7 mouse cellular contexts compared by ENCODE assay signal in genomic region chr6:47919646-47920446, GRCm38 (mm10). TPM values are rescaled to one million over a fixed set of nuclear protein-coding genes. Genes with fewer than 3 reads are reported as not detected.
DNase-seq lines count a peak whose midpoint lies in the region; ATAC-seq and TF ChIP-seq lines count a peak whose summit lies in the region.

No protein-coding gene starts in this region.

- ATAC-seq in lung, postnatal 0 days, result no peak
- ATAC-seq in liver, embryonic 11.5 days (replicated peaks; ENCODE audit: low FRiP score), result peak; percentile 10; the same call in 1 of the 2 replicates
- ATAC-seq in stomach, embryonic 16.5 days (ENCODE audit: insufficient read depth, low FRiP score), result peak; percentile 45

- peak overlapping the region; percentile 45 for H3K4me2 ChIP-seq in lung, postnatal 0 days (replicated peaks; ENCODE audit: low read depth, low read length)
- H3K4me2 ChIP-seq in liver, embryonic 11.5 days, result peak overlapping the region; percentile 92
- peak overlapping the region; percentile 56 for H3K4me2 ChIP-seq in stomach, embryonic 16.5 days (ENCODE audit: low read depth, low read length)

- H3K27me3 ChIP-seq in lung, postnatal 0 days (replicated peaks; ENCODE audit: insufficient read depth, low read length), result no peaks in the 10 kb centered on the region
- no peaks in the 10 kb centered on the region for H3K27me3 ChIP-seq in forebrain, embryonic 10.5 days (ENCODE audit: poor library complexity, severe bottlenecking)
- H3K27me3 ChIP-seq in liver, embryonic 11.5 days (replicated peaks; ENCODE audit: control insufficient read depth, insufficient read depth, low read length), result no peaks in the 10 kb centered on the region
- no peaks in the 10 kb centered on the region for H3K27me3 ChIP-seq in stomach, embryonic 16.5 days (ENCODE audit: control insufficient read depth, insufficient read depth, low read length)

- H3K4me3 ChIP-seq in lung, postnatal 0 days (ENCODE audit: low read depth, low read length), result peak overlapping the region; percentile 83
- H3K4me3 ChIP-seq in forebrain, embryonic 10.5 days, result peak overlapping the region; percentile 86
- H3K4me3 ChIP-seq in liver, embryonic 11.5 days (ENCODE audit: low read depth, low read length), result peak overlapping the region; percentile 75
- peak overlapping the region; percentile 86 for H3K4me3 ChIP-seq in stomach, embryonic 16.5 days (replicated peaks; ENCODE audit: low read length)

- H3K4me1 ChIP-seq in lung, postnatal 0 days (ENCODE audit: insufficient read depth, low read depth, low read length), result peaks cover 7% of the 10 kb centered on the region; the same call in 1 of the 2 replicates
- peaks cover 19% of the 10 kb centered on the region for H3K4me1 ChIP-seq in forebrain, embryonic 10.5 days
- H3K4me1 ChIP-seq in liver, embryonic 11.5 days (replicated peaks; ENCODE audit: control insufficient read depth, insufficient read depth, low read length), result peaks cover 17% of the 10 kb centered on the region
- H3K4me1 ChIP-seq in stomach, embryonic 16.5 days (ENCODE audit: control insufficient read depth, insufficient read depth, low read length), result peaks cover 12% of the 10 kb centered on the region

- no peaks in the 10 kb centered on the region for H3K9me3 ChIP-seq in lung, postnatal 0 days (ENCODE audit: low read length)
- H3K9me3 ChIP-seq in forebrain, embryonic 10.5 days, result no peaks in the 10 kb centered on the region
- no peaks in the 10 kb centered on the region for H3K9me3 ChIP-seq in liver, embryonic 11.5 days (ENCODE audit: control insufficient read depth, low read length)
- no peaks in the 10 kb centered on the region for H3K9me3 ChIP-seq in stomach, embryonic 16.5 days (replicated peaks; ENCODE audit: control insufficient read depth, low read length)

- TF ChIP-seq CTCF in lung, postnatal 0 days (IDR thresholded peaks at IDR 0.05), result no peak

- no peaks in the 10 kb centered on the region for H3K36me3 ChIP-seq in lung, postnatal 0 days (ENCODE audit: insufficient read depth, low read length)
- peaks cover 2% of the 10 kb centered on the region; the same call in 1 of the 2 replicates for H3K36me3 ChIP-seq in forebrain, embryonic 10.5 days (replicated peaks)
- H3K36me3 ChIP-seq in liver, embryonic 11.5 days (ENCODE audit: control insufficient read depth, insufficient read depth, low read length), result no peaks in the 10 kb centered on the region
- H3K36me3 ChIP-seq in stomach, embryonic 16.5 days (ENCODE audit: control insufficient read depth, insufficient read depth, low read length), result no peaks in the 10 kb centered on the region

- DNase-seq in lung, postnatal 0 days (ENCODE audit: low spot score), result no peak
- no peak for DNase-seq in lung, adult 18-20 months
- no peak for DNase-seq in forebrain, embryonic 10.5 days (ENCODE audit: extremely low spot score, low spot score)
- no peak for DNase-seq in liver, embryonic 11.5 days (ENCODE audit: low spot score)
- no peak for DNase-seq in adrenal gland, postnatal 10 days
- DNase-seq in natural killer cell, adult 2 months (ENCODE audit: low spot score in 2 of 2), result no peak

- TF ChIP-seq EP300 in lung, postnatal 0 days (IDR thresholded peaks at IDR 0.05), result no peak

- peak overlapping the region; percentile 98 for H3K27ac ChIP-seq in lung, postnatal 0 days (ENCODE audit: low read length)
- H3K27ac ChIP-seq in forebrain, embryonic 10.5 days, result peak overlapping the region; percentile 96
- peak overlapping the region; percentile 97 for H3K27ac ChIP-seq in liver, embryonic 11.5 days (ENCODE audit: low read depth, low read length)
- peak overlapping the region; percentile 98 for H3K27ac ChIP-seq in stomach, embryonic 16.5 days (ENCODE audit: low read length)

- 28% methylated on average over 11 of the region's 11 CpGs for WGBS in lung, postnatal 0 days
- 29% methylated on average over 11 of the region's 11 CpGs for WGBS in forebrain, embryonic 10.5 days
- 28% methylated on average over 11 of the region's 11 CpGs for WGBS in liver, embryonic 11.5 days
- WGBS in stomach, embryonic 16.5 days, result 29% methylated on average over 11 of the region's 11 CpGs

- H3K9ac ChIP-seq in lung, postnatal 0 days (replicated peaks; ENCODE audit: low read depth), result no peak overlapping the region
- H3K9ac ChIP-seq in liver, embryonic 11.5 days (ENCODE audit: low read depth, low read length), result peak overlapping the region; percentile 93
- H3K9ac ChIP-seq in stomach, embryonic 16.5 days (ENCODE audit: low read length), result peak overlapping the region; percentile 91

RNA-seq across cellular contexts. Expression of gene Zfp212, which starts 0.4 kb away (rescaled TPM):
- polyA plus RNA-seq in lung, postnatal 0 days (2015; fragmentation: Nextera tagmentation; extraction: Ambion mirVana), result 15.2 and 16.7 TPM in 2 replicates
- 19.6 and 20.2 TPM in 2 replicates for polyA plus RNA-seq in forebrain, embryonic 10.5 days (2016; fragmentation: Nextera tagmentation; extraction: Ambion mirVana)
- polyA plus RNA-seq in liver, embryonic 11.5 days (2014; fragmentation: Nextera tagmentation; extraction: Ambion mirVana), result 9.5 and 9.8 TPM in 2 replicates
- polyA plus RNA-seq in stomach, embryonic 16.5 days (2015; fragmentation: Nextera tagmentation; extraction: Ambion mirVana), result 13.7 and 14.0 TPM in 2 replicates
- 10 to 100 TPM; 14.0 to 17.7 TPM for total RNA-seq in adrenal gland, postnatal 10 days (2021)

RNA-seq across cellular contexts. Expression of gene Zfp956, which starts 33.3 kb away (rescaled TPM):
- polyA plus RNA-seq in lung, postnatal 0 days (2015; fragmentation: Nextera tagmentation; extraction: Ambion mirVana), result 4.7 and 5.3 TPM in 2 replicates
- polyA plus RNA-seq in forebrain, embryonic 10.5 days (2016; fragmentation: Nextera tagmentation; extraction: Ambion mirVana), result 8.0 and 8.5 TPM in 2 replicates
- 6.0 and 9.4 TPM in 2 replicates for polyA plus RNA-seq in liver, embryonic 11.5 days (2014; fragmentation: Nextera tagmentation; extraction: Ambion mirVana)
- 9.0 and 9.2 TPM in 2 replicates for polyA plus RNA-seq in stomach, embryonic 16.5 days (2015; fragmentation: Nextera tagmentation; extraction: Ambion mirVana)
- total RNA-seq in adrenal gland, postnatal 10 days (2021), result 10 to 100 TPM in 1 of 2 experiments, 1 to 10 TPM in 1; 6.5 to 10.3 TPM

RNA-seq across cellular contexts. Expression of gene Zfp282, which starts 42.8 kb away (rescaled TPM):
- polyA plus RNA-seq in lung, postnatal 0 days (2015; fragmentation: Nextera tagmentation; extraction: Ambion mirVana), result 9.0 and 9.6 TPM in 2 replicates
- 14.7 and 15.0 TPM in 2 replicates for polyA plus RNA-seq in forebrain, embryonic 10.5 days (2016; fragmentation: Nextera tagmentation; extraction: Ambion mirVana)
- polyA plus RNA-seq in liver, embryonic 11.5 days (2014; fragmentation: Nextera tagmentation; extraction: Ambion mirVana), result 8.3 and 8.8 TPM in 2 replicates
- polyA plus RNA-seq in stomach, embryonic 16.5 days (2015; fragmentation: Nextera tagmentation; extraction: Ambion mirVana), result 11.2 and 11.7 TPM in 2 replicates
- 10 to 100 TPM; 12.0 to 13.8 TPM for total RNA-seq in adrenal gland, postnatal 10 days (2021)
